Mouse (Mus musculus) CH12.LX (cell line): ENCODE data around the gene Gm43738. TPM values are rescaled to one million over a fixed set of nuclear protein-coding genes. Genes with fewer than 3 reads are reported as not detected.
A peak's percentile ranks its signal among the peaks of the same experiment; 100 is the strongest.

Experiments
- DNase-seq: peaks from one replicate; pipeline ENCODE4 v3.0.0-alpha.2; 2013; ENCODE audit errors: extremely low read depth
- H3K27ac ChIP-seq: 2 replicates; pipeline ENCODE4 v1.5.1; 2012; ENCODE audit warnings: low read depth, mild to moderate bottlenecking, control low read depth, moderate library complexity; ENCODE audit not compliant: insufficient read depth
- H3K27me3 ChIP-seq: replicated peaks from 2 replicates; pipeline ENCODE3; 2012; ENCODE audit warnings: inconsistent platforms
- H3K36me3 ChIP-seq, 2 experiments: replicated peaks in 1 of 2; 2 replicates each; pipeline versions ENCODE3 to v1.6.1; 2012; ENCODE audit warnings: inconsistent platforms in 1 of 2, low read length in 1 of 2, mild to moderate bottlenecking in 1 of 2, mixed read lengths in 1 of 2, moderate library complexity in 1 of 2; ENCODE audit not compliant: control insufficient read depth in 1 of 2, insufficient read depth in 1 of 2
- H3K4me1 ChIP-seq, 2 experiments: 2 replicates each; pipeline ENCODE4 v1.6.1; 2012; ENCODE audit warnings: inconsistent platforms in 1 of 2, moderate library complexity in 1 of 2; ENCODE audit not compliant: insufficient read depth in 2 of 2, control insufficient read depth in 1 of 2
- H3K4me2 ChIP-seq: 2 replicates; pipeline ENCODE4 v1.6.1; 2012; ENCODE audit warnings: low read depth, mild to moderate bottlenecking, control low read depth; ENCODE audit not compliant: poor library complexity, insufficient read depth, severe bottlenecking
- H3K4me3 ChIP-seq, 3 experiments: fragments of 150-350 bp in 1 of 3; sonication (generic) in 1 of 3; replicated peaks in 1 of 3; 2 replicates each; pipeline versions ENCODE3 to v1.5.1; 2011 to 2012; ENCODE audit warnings: low read depth in 2 of 3, low read length in 2 of 3, mild to moderate bottlenecking in 2 of 3, moderate library complexity in 2 of 3, control low read depth in 1 of 3, improper control_type of control experiment in 1 of 3, inconsistent platforms in 1 of 3, mixed read lengths in 1 of 3; ENCODE audit not compliant: poor library complexity in 1 of 3
- H3K79me2 ChIP-seq: replicated peaks from 2 replicates; pipeline ENCODE4 v1.6.1; 2012; ENCODE audit warnings: mild to moderate bottlenecking, moderate library complexity; ENCODE audit not compliant: control insufficient read depth, poor library complexity, insufficient read depth, severe bottlenecking; ENCODE audit errors: extremely low read depth
- H3K9ac ChIP-seq: 2 replicates; pipeline ENCODE4 v1.6.1; 2012; ENCODE audit warnings: low read depth, mild to moderate bottlenecking, control low read depth, moderate library complexity; ENCODE audit not compliant: insufficient read depth
- H3K9me3 ChIP-seq: replicated peaks from 2 replicates; pipeline ENCODE3; 2012; ENCODE audit warnings: low read length, inconsistent platforms, mixed read lengths
- BHLHE40 ChIP-seq: IDR thresholded peaks from 2 replicates; pipeline ENCODE4 v1.6.1; 2011; ENCODE audit warnings: mild to moderate bottlenecking, low read depth, low read length, improper control_type of control experiment
- CHD1 ChIP-seq: IDR thresholded peaks from 2 replicates; pipeline ENCODE4 v1.6.1; 2012; ENCODE audit warnings: low read depth, low read length, improper control_type of control experiment, inconsistent platforms
- CHD2 ChIP-seq: IDR thresholded peaks from 2 replicates; pipeline ENCODE4 v1.6.1; 2011; ENCODE audit warnings: low read length, improper control_type of control experiment
- CTCF ChIP-seq, 2 experiments: IDR thresholded peaks in 1 of 2; conservative IDR thresholded peaks in 1 of 2; 2 replicates each; pipeline ENCODE4 v1.5.1; 2011 to 2012; ENCODE audit warnings: low read depth in 2 of 2, low read length in 2 of 2, improper control_type of control experiment in 1 of 2, inconsistent platforms in 1 of 2, mild to moderate bottlenecking in 1 of 2, moderate library complexity in 1 of 2
- E2F4 ChIP-seq: IDR thresholded peaks from 2 replicates; pipeline ENCODE4 v1.6.1; 2011; ENCODE audit warnings: low read depth, low read length, improper control_type of control experiment; ENCODE audit not compliant: insufficient replicate concordance
- ELF1 ChIP-seq: IDR thresholded peaks from 2 replicates; pipeline ENCODE4 v1.6.1; 2014; ENCODE audit warnings: low read depth, mild to moderate bottlenecking, inconsistent platforms, low read length, improper control_type of control experiment
- EP300 ChIP-seq: IDR thresholded peaks from 2 replicates; pipeline ENCODE4 v1.6.1; 2011; ENCODE audit warnings: low read length, improper control_type of control experiment
- ETS1 ChIP-seq: conservative IDR thresholded peaks from 2 replicates; pipeline ENCODE4 v1.6.1; 2012; ENCODE audit warnings: low read depth, mild to moderate bottlenecking, inconsistent platforms, low read length, improper control_type of control experiment, moderate library complexity
- GABPA ChIP-seq: IDR thresholded peaks from 2 replicates; pipeline ENCODE4 v1.6.1; 2012; ENCODE audit warnings: low read depth, low read length, improper control_type of control experiment, inconsistent platforms; ENCODE audit not compliant: insufficient replicate concordance
- HCFC1 ChIP-seq: IDR thresholded peaks from 2 replicates; pipeline ENCODE4 v1.6.1; 2012; ENCODE audit warnings: low read depth, mild to moderate bottlenecking, inconsistent platforms, low read length, improper control_type of control experiment
- IRF4 ChIP-seq: IDR thresholded peaks from 2 replicates; pipeline ENCODE4 v1.6.1; 2014; ENCODE audit warnings: low read depth, mild to moderate bottlenecking, inconsistent platforms, low read length, improper control_type of control experiment
- JUN ChIP-seq: IDR thresholded peaks from 2 replicates; pipeline ENCODE4 v1.6.1; 2011; ENCODE audit warnings: low read depth, mild to moderate bottlenecking, low read length, improper control_type of control experiment, moderate library complexity; ENCODE audit not compliant: insufficient read depth
- JUND ChIP-seq: conservative IDR thresholded peaks from 2 replicates; pipeline ENCODE4 v1.6.1; 2011; ENCODE audit warnings: low read depth, low read length, improper control_type of control experiment
- KAT2A ChIP-seq: IDR thresholded peaks from 2 replicates; pipeline ENCODE4 v1.6.1; 2012; ENCODE audit warnings: low read length, improper control_type of control experiment, inconsistent platforms; ENCODE audit not compliant: insufficient replicate concordance
- MAFK ChIP-seq: IDR thresholded peaks from 2 replicates; pipeline ENCODE4 v1.6.1; 2011; ENCODE audit warnings: low read length, improper control_type of control experiment; ENCODE audit not compliant: insufficient replicate concordance
- MAX ChIP-seq: IDR thresholded peaks from 2 replicates; pipeline ENCODE4 v1.6.1; 2011; ENCODE audit warnings: low read length, improper control_type of control experiment
- MAZ ChIP-seq: IDR thresholded peaks from 2 replicates; pipeline ENCODE4 v1.6.1; 2012; ENCODE audit warnings: low read depth, mild to moderate bottlenecking, inconsistent platforms, low read length, improper control_type of control experiment, moderate library complexity
- MEF2A ChIP-seq: IDR thresholded peaks from 2 replicates; pipeline ENCODE4 v1.6.1; 2014; ENCODE audit warnings: low read depth, mild to moderate bottlenecking, inconsistent platforms, low read length, improper control_type of control experiment, borderline replicate concordance
- MXI1 ChIP-seq: IDR thresholded peaks from 2 replicates; pipeline ENCODE4 v1.6.1; 2011; ENCODE audit warnings: mild to moderate bottlenecking, low read depth, low read length, improper control_type of control experiment
- MYC ChIP-seq: IDR thresholded peaks from 2 replicates; pipeline ENCODE4 v1.6.1; 2011; ENCODE audit warnings: low read depth, mild to moderate bottlenecking, improper control_type of control experiment, low read length
- NELFE ChIP-seq: IDR thresholded peaks from 2 replicates; pipeline ENCODE4 v1.6.1; 2011; ENCODE audit warnings: low read depth, low read length, improper control_type of control experiment
- NRF1 ChIP-seq: IDR thresholded peaks from 2 replicates; pipeline ENCODE4 v1.6.1; 2014; ENCODE audit warnings: low read depth, mild to moderate bottlenecking, inconsistent platforms, low read length, improper control_type of control experiment, moderate library complexity
- PAX5 ChIP-seq: IDR thresholded peaks from 2 replicates; pipeline ENCODE4 v1.6.1; 2012; ENCODE audit warnings: low read length, inconsistent platforms, mixed read lengths
- POLR2A ChIP-seq: IDR thresholded peaks from 2 replicates; pipeline ENCODE4 v1.6.1; 2011; ENCODE audit warnings: low read depth, mild to moderate bottlenecking, improper control_type of control experiment, low read length
- POLR2AphosphoS2 ChIP-seq: IDR thresholded peaks from 2 replicates; pipeline ENCODE4 v1.6.1; 2011; ENCODE audit warnings: low read depth, low read length, improper control_type of control experiment
- RAD21 ChIP-seq: IDR thresholded peaks from 2 replicates; pipeline ENCODE4 v1.6.1; 2011; ENCODE audit warnings: low read depth, mild to moderate bottlenecking, low read length, improper control_type of control experiment, moderate library complexity
- RCOR1 ChIP-seq: conservative IDR thresholded peaks from 2 replicates; pipeline ENCODE4 v1.6.1; 2012; ENCODE audit warnings: low read depth, mild to moderate bottlenecking, inconsistent platforms, low read length, improper control_type of control experiment
- SIN3A ChIP-seq: IDR thresholded peaks from 2 replicates; pipeline ENCODE4 v1.6.1; 2012; ENCODE audit warnings: low read length, improper control_type of control experiment, inconsistent platforms
- SMC3 ChIP-seq: IDR thresholded peaks from 2 replicates; pipeline ENCODE4 v1.6.1; 2011; ENCODE audit warnings: low read depth, low read length, improper control_type of control experiment
- TBP ChIP-seq: conservative IDR thresholded peaks from 2 replicates; pipeline ENCODE4 v1.6.1; 2011; ENCODE audit warnings: low read depth, low read length, improper control_type of control experiment
- TCF12 ChIP-seq: IDR thresholded peaks from 2 replicates; pipeline ENCODE4 v1.6.1; 2014; ENCODE audit warnings: low read depth, mild to moderate bottlenecking, inconsistent platforms, low read length, improper control_type of control experiment
- UBTF ChIP-seq: IDR thresholded peaks from 2 replicates; pipeline ENCODE4 v1.6.1; 2012; ENCODE audit warnings: low read depth, mild to moderate bottlenecking, inconsistent platforms, low read length, improper control_type of control experiment, moderate library complexity
- USF1 ChIP-seq: IDR thresholded peaks from 2 replicates; pipeline ENCODE4 v1.6.1; 2014; ENCODE audit warnings: low read depth, mild to moderate bottlenecking, inconsistent platforms, low read length, improper control_type of control experiment
- USF2 ChIP-seq: conservative IDR thresholded peaks from 2 replicates; pipeline ENCODE4 v1.6.1; 2011; ENCODE audit warnings: low read depth, low read length, improper control_type of control experiment
- ZC3H11A ChIP-seq: IDR thresholded peaks from 2 replicates; pipeline ENCODE4 v1.6.1; 2012; ENCODE audit warnings: low read depth, mild to moderate bottlenecking, inconsistent platforms, low read length, improper control_type of control experiment
- ZKSCAN1 ChIP-seq: IDR thresholded peaks from 2 replicates; pipeline ENCODE4 v1.6.1; 2012; ENCODE audit warnings: low read depth, inconsistent platforms, low read length, improper control_type of control experiment, borderline replicate concordance
- ZMIZ1 ChIP-seq: IDR thresholded peaks from 2 replicates; pipeline ENCODE4 v1.6.1; 2012; ENCODE audit warnings: low read depth, mild to moderate bottlenecking, inconsistent platforms, low read length, improper control_type of control experiment
- ZNF384 ChIP-seq: IDR thresholded peaks from 2 replicates; pipeline ENCODE4 v1.6.1; 2012; ENCODE audit warnings: low read depth, low read length, improper control_type of control experiment, inconsistent platforms
- dilution Hi-C: fragments of 300-500 bp; cut with MboI; formaldehyde crosslinking; loops from 2 replicates; pipeline ENCODE4 v1.14.3; 2020; ENCODE audit warnings: low sequenced_read_pairs; ENCODE audit not compliant: extremely low pct_unique_long_range_greater_than_20kb, extremely low pct_ligation_motif_present
- in situ Hi-C: fragments of 300-500 bp; cut with MboI; formaldehyde crosslinking; loops from 3 replicates; pipeline ENCODE4 v1.14.3; 2019; ENCODE audit warnings: low sequenced_read_pairs, low pct_ligation_motif_present, low pct_unique_long_range_greater_than_20kb, mixed read lengths
- polyA plus RNA-seq: library from polyadenylated mRNA; unstranded; fragments of >175 nt; gene quantifications from 2 replicates; pipeline ENCODE4 v1.2.1, GENCODE M21; 2012; ENCODE audit warnings: low read depth; ENCODE audit not compliant: insufficient read length
- total RNA-seq, 2 experiments: library from RNA; depleted of rRNA; stranded (reverse); fragments of 300-350 nt in 1 of 2; fragments of >200 nt in 1 of 2; gene quantifications; 2 replicates each; pipeline ENCODE4 v1.2.3; 2012 to 2014

Gm43738 gene
- total and polyA plus RNA-seq, 3 experiments = not detected

DNA sequence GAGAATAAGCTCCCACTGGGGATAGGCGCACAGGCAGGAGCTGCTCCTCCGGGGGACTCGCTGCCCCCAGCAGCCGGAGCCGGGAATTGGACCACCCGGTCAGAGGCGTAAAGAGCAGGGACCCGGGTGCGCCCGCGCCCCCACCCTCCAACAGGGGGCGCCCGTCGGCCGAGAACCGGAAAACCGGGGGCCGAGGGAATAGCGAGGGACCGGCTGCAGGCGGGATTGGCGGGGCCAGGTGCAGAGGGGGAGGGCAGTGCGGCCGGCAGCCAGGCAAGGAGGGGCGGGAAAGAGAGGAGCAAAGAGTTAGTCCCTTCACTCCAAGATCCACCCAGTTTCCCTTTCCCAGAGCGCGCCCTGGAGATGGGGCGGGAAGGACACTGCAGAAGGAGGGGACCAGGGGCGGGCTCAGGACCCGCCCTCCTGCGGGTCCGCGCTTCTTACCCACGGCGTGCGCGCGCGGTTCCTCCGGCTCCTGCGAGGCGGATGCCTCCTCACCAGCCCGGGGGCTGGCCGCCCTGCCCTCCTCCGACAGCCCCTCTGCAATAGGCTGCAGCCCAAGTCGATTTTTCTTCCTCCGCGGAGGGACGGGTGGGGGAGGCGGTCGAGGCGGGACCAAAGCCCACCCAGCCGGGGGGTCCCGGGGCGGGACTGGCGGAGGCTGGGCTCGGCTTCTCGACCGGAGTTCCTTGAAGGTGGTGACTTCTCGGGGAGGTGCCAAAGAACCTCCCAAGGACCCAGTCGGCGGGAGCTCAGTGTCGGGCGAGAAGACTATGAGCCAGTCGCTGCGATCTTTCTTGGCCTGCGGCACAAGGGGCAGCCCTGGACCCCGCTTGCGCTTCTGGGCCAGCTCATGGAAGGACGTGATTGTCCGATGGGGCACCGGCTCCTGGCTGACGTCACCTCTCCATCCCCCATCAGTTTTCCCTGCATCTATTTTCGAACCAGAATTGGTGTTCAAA, 9.9 kb downstream of the Gm43738 start:
- peak overlapping the region; percentile 54 for H3K4me2 ChIP-seq
- H3K27ac ChIP-seq = no peak overlapping the region
- TF ChIP-seq RAD21 (peak; percentile 47), ZNF384 (no peak), EP300 (no peak), UBTF (no peak; the same call in 1 of the 2 replicates), GABPA (no peak), ZC3H11A (no peak), POLR2AphosphoS2 (no peak), USF1 (no peak), SMC3 (peak; percentile 44; the same call in 1 of the 2 replicates), CHD1 (no peak), KAT2A (no peak), NELFE (no peak), TCF12 (no peak), JUND (no peak), ZKSCAN1 (no peak), MAFK (no peak), USF2 (no peak), SIN3A (no peak), BHLHE40 (no peak), ETS1 (no peak), TBP (no peak), POLR2A (peak; percentile 37; the same call in 1 of the 2 replicates), MAZ (peak; percentile 84; the same call in 1 of the 2 replicates), CHD2 (no peak), ELF1 (peak; percentile 72), NRF1 (no peak), MYC (no peak), MXI1 (no peak), E2F4 (no peak), PAX5 (no peak), HCFC1 (peak; percentile 26; the same call in 1 of the 2 replicates), MEF2A (no peak), CTCF (conservative IDR thresholded peaks at IDR 0.05 in 1 of 2, IDR thresholded peaks at IDR 0.05 in 1 of 2; ENCODE audit: low read depth in 2 of 2, low read length in 2 of 2) (peak in 1 of 2 experiments; percentile 81; a peak in 2 of 4 replicates), JUN (no peak), RCOR1 (no peak), ZMIZ1 (no peak), IRF4 (peak; percentile 32; the same call in 1 of the 2 replicates), MAX (no peak)
- no peaks in the 10 kb centered on the region for H3K9me3 ChIP-seq
- peak; percentile 41 for DNase-seq
- H3K4me3 ChIP-seq = peak overlapping the region; percentile 61 to 69 (median 62)
- dilution Hi-C loops = no loop called here
- peak overlapping the region; percentile 57; the same call in 1 of the 2 replicates for H3K9ac ChIP-seq
- in situ Hi-C loops = loop anchor here (5.0 kb wide), 1 partner anchor 66 kb away; no protein-coding TSS in a partner anchor
- H3K79me2 ChIP-seq = no peaks in the 10 kb centered on the region
- peaks cover 2% of the 10 kb centered on the region for H3K27me3 ChIP-seq
- peaks cover 14 to 60% of the 10 kb centered on the region in 2 experiments for H3K4me1 ChIP-seq
- peaks cover 19 to 37% of the 10 kb centered on the region in 2 experiments for H3K36me3 ChIP-seq
